Mouse (Mus musculus) lung, postnatal 25 days (tissue): ENCODE measurements around the gene March2.

ENCODE experiments used
- DNase-seq: peaks from one replicate; pipeline ENCODE4 v3.0.0; 2022; ENCODE audit warnings: low spot score

March2 gene

GRCm38 (mm10) chr17:33717982-33718381 lies 488 bp downstream of the March2 start:
- DNase-seq: no peak

- DNase-seq: no peak
Measured at GRCm38 (mm10) chr17:33717246-33717645, 1.2 kb downstream of the March2 start.

- DNase-seq: no peak
Measured at GRCm38 (mm10) chr17:33714779-33715178, 3.7 kb downstream of the March2 start.

GRCm38 (mm10) chr17:33713271-33713670 lies 5.2 kb downstream of the March2 start:
- no peak for DNase-seq

GRCm38 (mm10) chr17:33709834-33710233 lies 8.6 kb downstream of the March2 start:
- no peak for DNase-seq

- DNase-seq: no peak
Measured at GRCm38 (mm10) chr17:33703091-33703490, 15.4 kb downstream of the March2 start.

- DNase-seq: no peak
Measured at GRCm38 (mm10) chr17:33702178-33702577, 16.3 kb downstream of the March2 start.

GRCm38 (mm10) chr17:33695471-33695870 lies 23.0 kb downstream of the March2 start:
- DNase-seq: no peak

GRCm38 (mm10) chr17:33686760-33687159 lies 31.7 kb downstream of the March2 start, which contains the start of gene Hnrnpm:
Gene Hnrnpm, minus strand, starts transcription at chr17:33686860.
- DNase-seq: no peak

GRCm38 (mm10) chr17:33685249-33685653 lies 33.2 kb downstream of the March2 start:
- peak; percentile 99 for DNase-seq

- peak; percentile 65 for DNase-seq
Measured at GRCm38 (mm10) chr17:33684671-33685231, 33.7 kb downstream of the March2 start.

GRCm38 (mm10) chr17:33681767-33682166 lies 36.7 kb downstream of the March2 start:
- DNase-seq: no peak

- DNase-seq: no peak
Measured at GRCm38 (mm10) chr17:33678771-33679170, 39.7 kb downstream of the March2 start.

GRCm38 (mm10) chr17:33676086-33676485 lies 42.4 kb downstream of the March2 start:
- DNase-seq: no peak

- peak; percentile 54 for DNase-seq
Measured at GRCm38 (mm10) chr17:33675452-33675851, 43.0 kb downstream of the March2 start.

GRCm38 (mm10) chr17:33673837-33674236 lies 44.6 kb downstream of the March2 start:
- DNase-seq: no peak

- DNase-seq: no peak
Measured at GRCm38 (mm10) chr17:33669681-33670080, 48.8 kb downstream of the March2 start.

- no peak for DNase-seq
Measured at GRCm38 (mm10) chr17:33666813-33667212, 51.7 kb downstream of the March2 start.

- DNase-seq: no peak
Measured at GRCm38 (mm10) chr17:33649781-33650475, 68.5 kb downstream of the March2 start.

GRCm38 (mm10) chr17:33645073-33645472 lies 73.4 kb downstream of the March2 start:
- no peak for DNase-seq

GRCm38 (mm10) chr17:33644068-33644467 lies 74.4 kb downstream of the March2 start:
- no peak for DNase-seq

GRCm38 (mm10) chr17:33639743-33640142 lies 78.7 kb downstream of the March2 start:
- no peak for DNase-seq

GRCm38 (mm10) chr17:33637516-33638276 lies 80.8 kb downstream of the March2 start, which contains the start of gene Pram1:
Gene Pram1, plus strand, starts transcription at chr17:33638056.
- DNase-seq: no peak
